Mouse (Mus musculus) right cerebral cortex, postnatal 25 days (tissue): ENCODE measurements around the gene Prn.

Source experiments
- DNase-seq: peaks from one replicate; pipeline ENCODE4 v3.0.0; 2022

Gene Prn

DNA sequence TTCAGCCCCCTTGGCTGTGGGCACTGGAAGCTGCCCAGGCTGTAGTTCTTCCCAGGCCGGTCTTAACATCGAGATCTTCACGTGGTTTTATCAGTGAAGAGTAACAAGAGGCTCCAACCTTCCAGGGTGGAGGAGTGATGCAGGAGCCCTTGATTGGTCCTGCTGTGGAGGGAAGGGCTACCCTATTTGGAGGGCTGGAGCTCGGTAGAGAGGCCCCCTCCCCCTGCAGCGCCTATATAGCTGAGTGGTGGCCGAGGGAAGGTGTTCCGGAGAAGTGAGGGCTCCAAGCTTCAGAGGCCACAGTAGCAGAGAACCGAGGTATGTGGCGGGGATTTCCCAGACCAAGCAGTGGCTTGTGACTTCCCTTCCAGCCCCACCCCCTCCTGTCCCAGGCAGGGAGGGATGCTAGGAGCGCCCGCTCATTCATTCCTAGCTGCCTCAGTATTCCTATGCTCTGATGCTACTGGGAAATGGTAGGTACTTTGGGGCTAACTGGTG lies 40.9 kb downstream of the Prn start, which contains the start of gene Prnd:
TSS of gene Prnd (plus strand) at position 264 of the 498 bp plus-strand sequence.
- DNase-seq: peak; percentile 1

DNA sequence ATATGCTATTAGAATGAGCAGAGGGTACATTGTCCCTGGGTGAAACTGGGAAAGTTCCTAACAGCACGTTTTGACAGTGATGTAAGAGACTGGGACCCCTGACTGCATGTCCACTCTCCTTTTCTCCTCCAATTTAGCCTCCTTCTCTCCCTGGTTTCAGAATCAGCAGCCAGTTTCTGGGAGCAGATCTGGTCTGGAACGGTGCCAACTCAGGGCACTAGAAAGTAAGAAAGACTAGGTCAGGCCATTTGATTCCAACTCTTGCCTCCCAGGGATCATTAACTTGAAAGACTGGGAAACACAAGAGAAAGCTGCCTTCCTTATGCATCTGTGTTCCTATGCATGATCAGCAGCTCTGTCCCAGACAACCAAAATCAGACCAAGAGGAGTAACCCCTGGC lies 42.7 kb downstream of the Prn start:
- DNase-seq: peak; percentile 1

DNA sequence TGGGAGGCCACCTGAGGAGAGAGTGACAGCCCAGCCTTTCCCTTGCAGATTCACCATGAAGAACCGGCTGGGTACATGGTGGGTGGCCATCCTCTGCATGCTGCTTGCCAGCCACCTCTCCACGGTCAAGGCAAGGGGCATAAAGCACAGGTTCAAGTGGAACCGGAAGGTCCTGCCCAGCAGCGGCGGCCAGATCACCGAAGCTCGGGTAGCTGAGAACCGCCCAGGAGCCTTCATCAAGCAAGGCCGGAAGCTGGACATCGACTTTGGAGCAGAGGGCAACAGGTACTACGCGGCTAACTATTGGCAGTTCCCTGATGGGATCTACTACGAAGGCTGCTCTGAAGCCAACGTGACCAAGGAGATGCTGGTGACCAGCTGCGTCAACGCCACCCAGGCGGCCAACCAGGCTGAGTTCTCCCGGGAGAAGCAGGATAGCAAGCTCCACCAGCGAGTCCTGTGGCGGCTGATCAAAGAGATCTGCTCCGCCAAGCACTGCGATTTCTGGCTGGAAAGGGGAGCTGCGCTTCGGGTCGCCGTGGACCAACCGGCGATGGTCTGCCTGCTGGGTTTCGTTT lies 43.3 kb downstream of the Prn start:
- peak; percentile 9 for DNase-seq

DNA sequence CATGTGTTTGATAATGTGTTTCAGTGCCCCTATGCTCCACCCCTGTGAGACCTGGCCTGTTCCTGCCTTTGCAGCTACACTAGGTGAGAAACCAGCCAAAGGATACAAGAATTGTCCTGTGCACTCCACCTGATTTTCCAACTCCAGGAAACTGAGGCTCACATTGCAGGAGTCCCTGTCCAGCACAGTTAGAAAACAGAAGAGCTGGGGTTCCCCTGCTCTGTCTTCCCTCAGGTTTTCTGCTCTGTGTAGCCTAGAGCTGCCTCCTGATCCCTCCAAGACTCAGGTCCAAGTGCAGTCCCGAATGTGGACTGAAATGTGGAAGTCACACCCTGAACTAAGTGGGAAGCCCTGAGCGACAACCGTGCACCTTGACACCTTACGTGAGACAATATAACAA lies 44.0 kb downstream of the Prn start:
- peak; percentile 2 for DNase-seq

DNA sequence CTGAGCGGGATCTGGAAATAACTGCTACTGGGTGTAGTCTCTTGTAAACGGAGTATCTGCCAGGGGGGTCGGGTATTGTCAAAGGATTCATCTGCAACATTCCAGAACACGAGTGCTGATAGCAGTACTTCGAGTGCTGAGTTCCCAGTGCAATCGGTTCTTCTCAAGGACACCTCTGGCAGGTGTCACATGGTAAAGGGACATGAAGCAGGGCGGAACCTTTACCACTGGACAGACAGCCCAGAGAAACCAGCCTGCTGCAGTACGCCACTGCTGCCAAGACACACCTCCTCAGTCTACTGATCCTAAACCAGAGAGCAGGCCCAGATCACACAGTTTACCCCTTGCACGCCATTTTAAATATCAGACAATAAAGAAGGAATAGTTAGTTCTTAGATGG lies 45.1 kb downstream of the Prn start:
- DNase-seq: peak; percentile 1

DNA sequence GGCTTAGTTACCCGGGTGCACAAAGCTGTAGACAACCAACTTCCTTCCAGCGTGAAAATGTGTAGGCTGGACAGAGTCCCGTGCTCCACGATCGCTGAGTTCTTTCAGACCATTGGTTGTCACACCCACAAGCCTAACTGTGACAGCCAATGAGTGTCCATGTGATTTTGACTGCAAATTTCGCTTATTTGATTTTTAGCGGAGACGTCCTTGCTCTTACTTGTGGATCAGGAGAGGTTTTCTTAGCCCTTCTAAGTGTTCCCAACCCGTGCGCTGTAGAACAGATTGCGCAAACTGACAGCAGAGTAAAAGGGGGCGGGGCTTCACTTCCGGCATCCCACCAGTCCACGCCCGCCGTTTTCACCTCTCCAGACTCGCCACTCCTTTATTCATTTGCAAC lies 45.5 kb downstream of the Prn start:
- peak; percentile 2 for DNase-seq

DNA sequence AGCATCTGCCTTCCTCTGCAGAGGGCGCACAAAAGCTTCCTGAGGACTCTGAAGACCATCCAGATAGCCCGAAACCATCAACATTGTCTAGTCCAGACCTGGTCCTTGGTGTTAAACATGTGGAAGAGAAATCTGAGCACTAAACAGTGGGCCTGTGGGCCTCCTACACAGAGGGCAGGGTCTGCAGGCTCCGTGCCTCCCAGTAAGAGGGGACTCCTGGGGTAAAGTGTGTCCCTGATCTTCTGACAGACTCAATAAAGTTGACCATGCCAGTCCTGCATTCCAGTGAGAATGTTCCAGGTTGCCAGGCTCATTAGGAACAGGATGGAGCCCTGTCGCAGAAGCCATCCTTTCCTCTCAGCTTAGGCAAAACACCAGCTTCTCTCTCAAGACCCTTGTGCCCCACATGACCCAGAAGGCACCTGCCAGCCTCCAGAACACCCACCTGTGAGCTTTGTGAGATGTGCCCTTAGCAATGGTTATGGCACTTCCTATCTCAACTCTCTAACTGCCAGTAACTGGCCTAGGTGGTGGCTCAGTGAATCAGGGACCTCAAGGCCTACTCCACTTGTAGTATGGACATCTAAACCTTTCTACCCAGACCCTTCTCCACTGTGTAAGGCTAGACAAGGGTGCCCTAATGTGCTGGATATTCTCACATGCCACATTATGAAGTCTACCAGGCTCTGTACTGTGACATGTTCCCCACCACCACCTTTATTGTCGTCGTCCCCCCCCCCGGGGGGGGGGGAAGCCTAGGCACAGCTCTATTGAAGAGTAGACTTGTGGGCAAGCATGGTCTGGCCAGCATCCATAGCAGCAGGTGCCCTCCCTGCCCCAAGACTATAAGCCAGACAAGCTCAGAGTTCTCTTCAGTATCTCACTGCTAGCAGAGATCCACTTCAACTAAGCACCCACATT lies 46.8 kb downstream of the Prn start:
- DNase-seq: peak; percentile 1

DNA sequence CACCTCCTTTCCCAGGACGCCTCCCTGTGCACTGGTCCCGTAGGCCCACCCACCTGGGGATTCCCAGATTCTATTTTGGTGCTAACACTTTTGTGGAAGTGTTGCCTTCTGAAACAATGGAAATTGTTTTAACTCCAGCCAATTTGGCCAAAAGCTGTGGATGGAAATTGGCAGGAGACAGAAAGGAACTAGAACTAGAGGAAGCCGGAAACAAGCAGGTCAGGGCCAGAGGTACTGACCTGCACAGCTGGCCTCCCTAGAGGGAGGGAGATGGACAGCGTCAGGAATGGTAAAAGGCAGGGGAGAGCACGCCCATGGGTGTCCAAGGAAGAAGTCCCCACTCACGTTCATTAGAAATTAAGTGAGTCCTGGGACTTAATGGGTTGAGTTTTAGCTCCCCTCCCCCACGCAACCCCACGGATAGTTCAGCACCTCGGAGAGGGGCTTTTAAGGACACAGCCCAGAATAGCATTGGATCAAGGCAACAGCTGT lies 48.0 kb downstream of the Prn start:
- no peak for DNase-seq

DNA sequence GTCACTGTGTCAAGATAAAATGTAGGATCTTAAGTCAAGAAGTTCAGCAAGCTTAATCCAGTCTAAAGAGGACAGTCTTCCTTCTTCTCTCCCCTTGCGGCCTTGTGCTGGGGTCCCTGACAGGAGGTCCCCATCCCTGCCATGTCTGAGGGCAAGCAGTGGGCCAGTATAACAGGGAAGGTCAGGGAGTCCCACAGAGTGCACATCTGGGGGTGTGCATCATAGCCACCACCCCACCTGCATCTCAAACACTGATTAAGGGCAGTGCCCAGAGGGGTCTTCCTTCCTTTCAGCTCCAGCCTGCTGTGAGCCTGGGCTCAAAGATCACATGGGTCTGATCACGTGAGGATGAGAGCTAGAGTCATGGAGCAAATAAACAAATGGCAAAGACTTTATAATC lies 51.9 kb downstream of the Prn start:
- DNase-seq: no peak

DNA sequence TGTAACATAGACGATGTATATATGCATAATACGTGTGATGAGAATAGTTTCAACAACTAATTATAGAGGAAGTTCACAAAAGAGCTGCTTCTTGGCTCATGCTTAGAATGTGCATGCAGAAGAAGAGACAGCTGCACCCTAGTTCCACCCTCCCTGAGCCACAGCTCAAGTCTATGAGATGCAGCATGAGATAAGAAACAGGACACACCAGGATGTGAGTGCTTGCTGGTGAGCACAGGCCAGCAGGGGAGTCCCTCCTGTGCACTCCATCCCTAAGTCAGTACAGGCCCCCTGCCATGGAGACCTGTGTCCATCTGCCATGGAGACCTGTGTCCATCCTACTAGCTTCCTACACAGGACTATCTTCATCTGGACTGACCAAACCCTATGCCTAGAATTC lies 60.8 kb downstream of the Prn start:
- peak; percentile 3 for DNase-seq

DNA sequence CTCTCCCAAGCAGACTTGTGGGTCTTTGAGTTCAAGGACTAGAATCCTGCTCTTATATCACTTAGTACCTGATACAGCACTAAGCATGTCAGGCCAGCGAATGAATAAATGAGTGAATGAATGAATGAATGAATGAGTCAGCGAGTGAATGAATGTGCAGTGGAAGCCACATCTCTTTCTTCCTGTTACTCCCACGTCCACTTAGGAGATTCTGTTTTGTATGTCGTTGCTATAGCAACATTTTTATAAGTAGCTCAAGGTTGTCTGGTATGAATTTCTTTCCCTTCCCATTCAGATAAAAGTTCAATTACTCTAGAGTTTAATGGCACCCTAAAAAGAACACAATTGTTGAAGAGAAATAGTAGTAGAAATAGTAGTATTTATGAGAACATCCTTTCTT lies 61.3 kb downstream of the Prn start:
- no peak for DNase-seq

DNA sequence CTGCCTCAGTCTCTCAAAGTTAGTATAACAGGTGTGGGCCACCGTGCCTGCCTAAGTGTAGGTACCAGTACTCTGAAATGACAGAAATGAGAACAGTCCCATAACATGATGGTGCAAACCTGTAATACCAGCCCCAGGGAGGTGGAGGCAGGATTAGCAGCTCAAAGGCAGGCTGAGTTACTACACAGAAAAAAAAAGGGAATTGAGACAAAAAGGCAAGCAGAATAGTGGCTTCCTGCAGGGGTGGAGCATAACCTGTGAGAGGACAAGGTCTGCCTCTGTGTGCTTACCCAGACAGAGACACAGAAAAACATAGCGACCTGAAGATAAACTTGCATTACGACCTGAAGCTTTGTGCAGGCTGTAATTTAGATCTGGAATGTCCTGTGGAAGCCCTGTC lies 66.9 kb downstream of the Prn start:
- no peak for DNase-seq

DNA sequence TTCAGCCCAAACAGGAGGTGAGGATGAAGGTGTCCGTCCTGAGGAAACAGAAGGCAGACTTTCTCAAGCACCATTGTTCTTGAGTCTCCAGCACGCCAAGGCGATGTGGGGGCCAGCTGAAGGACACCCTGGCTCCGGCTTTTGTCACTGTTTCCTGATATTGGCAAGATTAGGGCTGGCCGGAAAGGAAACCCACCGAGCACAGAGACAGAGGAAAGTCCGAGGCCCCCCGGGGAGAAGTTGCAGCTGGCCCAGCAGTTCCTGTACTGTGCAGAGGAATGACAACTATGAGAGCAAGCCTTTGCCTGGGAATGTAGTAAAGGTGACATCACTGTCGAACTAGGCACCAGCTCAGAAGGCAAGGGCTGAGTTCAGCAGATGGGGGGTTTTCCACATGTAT lies 71.1 kb downstream of the Prn start:
- DNase-seq: peak; percentile 3

DNA sequence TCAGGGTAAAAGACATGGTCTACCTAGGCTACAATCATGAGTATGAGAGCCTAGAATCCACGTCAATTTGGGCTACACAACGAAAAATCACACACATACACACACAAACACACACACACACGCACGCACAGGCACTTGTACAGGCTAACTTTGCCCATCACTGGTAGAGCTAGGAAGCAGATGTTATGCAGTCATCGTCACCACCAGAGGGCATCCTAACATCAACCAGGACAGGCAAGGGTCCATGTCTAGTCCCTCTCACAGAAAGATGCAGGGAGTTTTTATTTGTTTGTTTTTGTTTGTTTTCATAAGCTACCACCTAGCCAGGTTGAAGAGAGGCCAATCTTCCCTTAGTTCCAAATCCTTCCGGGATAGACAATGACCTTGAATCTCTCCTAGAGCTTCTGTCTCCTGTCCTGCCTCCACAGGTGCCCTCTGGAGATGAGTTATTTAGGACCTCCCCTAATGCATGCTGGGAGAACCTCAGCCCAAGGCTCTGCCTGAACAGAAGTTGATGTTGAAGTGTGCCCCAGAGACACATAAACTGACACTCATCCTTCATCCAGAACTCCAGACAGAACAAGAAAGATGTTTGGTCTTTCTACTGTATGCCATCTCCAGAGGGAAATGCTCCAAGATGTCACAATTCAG lies 72.9 kb downstream of the Prn start:
- DNase-seq: peak; percentile 40

DNA sequence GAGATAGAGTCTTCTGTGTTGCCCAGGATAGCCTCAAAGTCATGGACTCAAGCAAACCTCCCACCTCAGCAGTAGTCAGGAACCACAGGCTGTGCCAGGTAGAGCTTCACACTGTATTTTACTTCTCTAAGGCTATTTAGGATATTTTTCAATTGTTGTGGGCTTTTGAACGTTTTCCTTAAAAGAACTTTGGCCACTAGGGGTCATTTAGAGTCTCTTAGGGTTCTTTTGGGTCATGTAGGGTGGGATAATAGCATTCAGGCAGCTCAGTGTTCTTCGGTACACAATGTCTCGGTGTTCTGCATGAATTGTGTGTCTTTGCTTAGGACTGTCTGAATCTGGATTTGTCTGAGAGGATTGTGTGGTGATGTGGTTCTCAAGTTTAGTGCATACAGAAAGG lies 78.2 kb downstream of the Prn start:
- DNase-seq: peak; percentile 1

DNA sequence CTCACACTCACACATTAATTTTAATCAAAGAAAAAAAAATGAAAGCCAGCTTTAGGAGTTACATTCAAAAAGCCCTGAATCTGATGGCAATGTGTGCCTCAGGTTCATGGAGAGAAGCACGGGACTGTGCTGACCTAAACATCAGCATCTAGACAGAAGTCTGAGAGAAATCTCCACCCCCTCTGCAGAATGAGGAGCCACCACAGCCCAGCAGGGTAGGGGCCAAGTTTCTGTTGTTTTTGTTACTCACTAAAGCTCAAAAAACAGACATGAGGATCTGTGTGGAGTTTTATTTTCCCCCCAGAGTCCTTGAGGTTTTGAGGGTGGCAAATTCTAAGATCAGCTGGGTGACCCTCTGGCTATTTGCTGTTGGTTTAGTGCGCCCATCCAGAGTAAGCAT lies 78.8 kb downstream of the Prn start:
- peak; percentile 1 for DNase-seq

DNA sequence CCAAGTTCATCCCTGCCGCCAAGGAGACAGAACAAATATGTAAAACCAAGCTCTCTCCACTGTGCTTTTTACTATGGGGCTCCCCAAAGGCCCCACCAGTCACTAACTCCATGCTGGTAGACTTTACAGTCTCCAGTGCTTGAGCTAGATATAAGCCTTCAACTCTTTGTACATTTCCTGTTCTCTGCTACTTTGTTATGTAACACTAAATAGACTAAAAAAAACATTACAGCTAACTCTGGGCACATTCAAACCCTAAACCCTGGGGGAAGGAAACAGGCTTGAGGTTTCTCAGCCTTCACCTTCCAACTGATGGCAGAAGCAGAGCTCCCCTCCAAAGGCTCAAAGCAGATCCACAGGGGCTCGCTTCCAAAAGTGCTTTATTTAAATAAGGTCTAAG lies 82.7 kb downstream of the Prn start:
- DNase-seq: no peak

DNA sequence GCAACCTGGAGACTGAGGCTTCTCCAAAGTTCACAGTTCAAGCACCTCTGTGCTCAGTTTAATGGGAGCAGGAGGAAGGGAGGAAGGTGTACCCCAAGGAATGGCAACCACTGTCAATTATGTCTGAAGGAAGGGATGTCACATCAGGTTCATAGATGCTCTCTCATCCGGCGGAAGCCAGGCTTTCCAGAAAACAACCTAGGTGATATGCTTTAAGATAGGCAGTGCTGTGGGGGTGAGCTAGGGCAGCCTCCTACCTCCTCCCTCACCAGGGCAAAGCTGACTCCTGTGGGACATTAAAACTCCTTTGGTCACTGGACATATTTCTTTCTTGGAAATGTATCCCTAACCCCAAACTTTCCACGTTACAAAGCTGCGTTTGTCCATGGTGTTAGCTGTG lies 83.4 kb downstream of the Prn start:
- DNase-seq: no peak

DNA sequence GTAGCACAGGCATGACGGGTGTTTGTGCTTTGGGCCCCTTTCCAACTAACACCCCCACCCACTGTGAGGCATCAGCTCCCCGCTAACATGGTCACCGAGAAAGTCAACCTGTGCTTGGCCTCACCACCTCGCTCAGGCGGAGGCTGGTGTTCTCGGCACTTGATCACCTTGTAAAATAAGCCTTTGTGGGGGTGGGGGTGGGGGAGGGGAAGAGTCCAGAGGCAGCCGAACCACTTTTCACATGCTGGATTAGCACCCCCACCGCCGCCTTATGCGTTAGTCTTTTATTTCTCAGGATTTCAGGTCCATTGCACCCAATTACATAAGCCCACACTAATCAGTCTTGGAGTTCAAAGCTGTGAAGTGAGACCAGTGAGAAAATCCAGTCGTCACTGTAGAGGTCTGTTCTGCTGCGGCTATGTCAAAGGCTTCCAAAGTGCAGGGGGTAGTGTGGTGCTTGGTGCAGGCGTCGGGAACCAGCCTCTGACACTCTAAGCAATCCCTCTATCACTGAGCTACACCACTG lies 83.9 kb downstream of the Prn start:
- no peak for DNase-seq

DNA sequence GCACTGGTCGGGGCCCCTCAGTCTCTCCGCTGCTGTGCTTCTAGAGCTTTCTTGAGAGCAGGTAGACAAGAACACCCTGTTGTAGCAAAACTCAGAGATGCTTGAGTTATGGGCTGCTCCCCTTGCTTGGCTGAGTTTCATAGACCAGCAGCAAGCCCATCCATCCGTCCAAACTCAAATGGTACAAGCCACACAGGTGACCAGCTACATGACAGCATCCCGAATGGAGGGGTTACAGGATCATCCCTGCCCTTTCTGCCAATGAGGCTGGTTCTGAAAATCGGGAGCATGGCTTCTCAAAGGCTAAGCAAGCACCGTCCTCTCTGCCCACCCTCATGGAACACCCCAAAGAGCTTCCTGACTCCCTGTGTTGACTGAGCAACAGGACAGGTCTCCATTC lies 85.2 kb downstream of the Prn start:
- DNase-seq: no peak

DNA sequence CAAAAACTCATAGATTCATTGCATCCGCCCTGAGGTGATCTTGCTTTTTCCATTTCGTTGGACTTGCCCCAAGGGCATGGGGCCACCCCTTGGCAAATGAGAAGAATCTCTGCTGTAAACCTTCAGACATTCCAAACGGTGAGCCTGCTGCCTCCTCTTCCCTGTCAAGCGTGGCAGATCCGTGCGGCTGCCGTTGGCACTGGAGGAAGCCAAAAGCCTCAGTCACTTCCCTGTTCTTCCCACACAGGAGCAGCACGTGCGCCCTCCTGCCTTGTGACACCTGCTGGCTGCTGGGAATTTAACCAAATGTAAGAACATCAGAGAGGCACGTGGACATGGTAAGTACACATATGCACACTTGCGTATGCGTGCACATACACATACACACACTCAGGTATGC lies 86.0 kb downstream of the Prn start:
- peak; percentile 51 for DNase-seq

DNA sequence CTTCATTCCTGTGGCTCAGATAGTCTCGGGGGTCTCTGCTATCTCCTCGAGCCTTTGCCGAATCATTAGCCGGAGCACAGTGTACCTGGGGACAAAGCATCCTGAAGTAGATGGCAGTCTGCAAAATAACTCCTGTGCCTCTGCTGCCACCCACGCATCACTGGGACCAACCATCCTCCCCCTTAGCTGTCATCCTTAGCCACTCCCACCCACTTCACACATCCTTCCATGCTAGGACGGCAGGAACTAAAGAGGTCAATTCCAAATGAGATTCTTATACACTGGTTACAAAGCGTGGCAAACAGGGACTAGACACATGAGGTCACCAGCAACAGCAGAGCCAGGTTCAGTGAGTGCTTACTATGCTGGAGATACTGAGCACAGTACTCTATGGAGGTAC lies 86.6 kb downstream of the Prn start:
- no peak for DNase-seq

DNA sequence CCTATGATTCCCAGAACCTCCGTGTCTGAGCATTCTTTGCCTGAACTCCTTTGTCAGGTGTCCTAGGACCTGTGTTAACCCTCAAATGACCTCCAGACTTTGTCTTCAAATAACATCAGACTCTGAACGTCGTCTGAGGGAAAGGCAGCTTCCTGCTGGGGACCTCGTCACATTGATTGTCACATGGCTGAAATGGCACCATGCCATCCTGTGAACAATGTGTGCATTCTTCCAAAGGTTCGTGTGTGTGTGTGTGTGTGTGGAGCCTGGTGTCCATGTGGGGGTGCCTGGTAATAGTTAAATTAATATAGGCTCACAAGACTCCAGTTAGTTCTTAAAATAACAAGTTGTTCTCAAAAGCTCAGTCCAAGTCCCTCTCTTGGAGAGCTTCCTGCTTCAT lies 87.6 kb downstream of the Prn start:
- no peak for DNase-seq
